Mouse (Mus musculus): ENCODE results near the gene Odf4. TPM values are rescaled to one million over a fixed set of nuclear protein-coding genes. Genes with fewer than 3 reads are reported as not detected.
A peak's percentile ranks its signal among the peaks of the same experiment; 100 is the strongest.

The Odf4 gene
- total and polyA plus RNA-seq, 2 experiments from 2014 or later = not detected

- no peaks in the 10 kb centered on the region for H3K9me3 ChIP-seq (replicated peaks; ENCODE audit: control insufficient read depth, low read length)
- WGBS = 59% methylated on average over 4 of the region's 4 CpGs
- DNase-seq (ENCODE audit: low spot score) = no peak
Measured at GRCm38 (mm10) chr11:68970232-68970631, 43.4 kb upstream of the Odf4 start.

GRCm38 (mm10) chr11:68968752-68969151, 41.9 kb upstream of the Odf4 start:
- no peak overlapping the region for H3K4me3 ChIP-seq (ENCODE audit: low read depth, low read length)
- 90% methylated on average over 11 of the region's 11 CpGs for WGBS
- no peak for ATAC-seq (ENCODE audit: insufficient read depth, low read depth)
- H3K4me2 ChIP-seq (ENCODE audit: low read depth, low read length) = no peak overlapping the region
- H3K9me3 ChIP-seq (replicated peaks; ENCODE audit: control insufficient read depth, low read length) = no peaks in the 10 kb centered on the region
- no peak for DNase-seq (ENCODE audit: low spot score)
- H3K36me3 ChIP-seq (replicated peaks; ENCODE audit: control insufficient read depth, insufficient read depth, low read length) = no peaks in the 10 kb centered on the region
- H3K27ac ChIP-seq (ENCODE audit: low read depth) = no peak overlapping the region
- H3K4me1 ChIP-seq (ENCODE audit: control insufficient read depth, insufficient read depth) = peaks cover 28% of the 10 kb centered on the region
- H3K9ac ChIP-seq (replicated peaks; ENCODE audit: low read depth, low read length) = no peak overlapping the region
- H3K27me3 ChIP-seq (ENCODE audit: control insufficient read depth, insufficient read depth, low read length) = no peaks in the 10 kb centered on the region
- TF ChIP-seq CTCF (IDR thresholded peaks at IDR 0.05; ENCODE audit: low read depth) (no peak), EP300 (IDR thresholded peaks at IDR 0.05; ENCODE audit: low read depth) (no peak)

More at GRCm38 (mm10) chr11:68970232-68970631, 43.4 kb upstream of the Odf4 start:
- H3K4me1 ChIP-seq (ENCODE audit: control insufficient read depth, insufficient read depth) = peaks cover 28% of the 10 kb centered on the region
- ATAC-seq (ENCODE audit: insufficient read depth, low read depth) = no peak
- no peak overlapping the region for H3K4me3 ChIP-seq (ENCODE audit: low read depth, low read length)
- H3K27ac ChIP-seq (ENCODE audit: low read depth) = no peak overlapping the region
- no peaks in the 10 kb centered on the region for H3K36me3 ChIP-seq (replicated peaks; ENCODE audit: control insufficient read depth, insufficient read depth, low read length)
- TF ChIP-seq EP300 (IDR thresholded peaks at IDR 0.05; ENCODE audit: low read depth) = no peak
- no peak for TF ChIP-seq CTCF (IDR thresholded peaks at IDR 0.05; ENCODE audit: low read depth)
- no peak overlapping the region for H3K9ac ChIP-seq (replicated peaks; ENCODE audit: low read depth, low read length)
- no peaks in the 10 kb centered on the region for H3K27me3 ChIP-seq (ENCODE audit: control insufficient read depth, insufficient read depth, low read length)
- no peak overlapping the region for H3K4me2 ChIP-seq (ENCODE audit: low read depth, low read length)

- WGBS = 1% methylated on average over 47 of the region's 50 CpGs
- Histone ChIP-seq H3K9ac (replicated peaks; ENCODE audit: low read depth, low read length) (peak within 1 kb of the TSS; percentile 44), H3K36me3 (replicated peaks; ENCODE audit: control insufficient read depth, insufficient read depth, low read length) (no peaks in the 10 kb centered on the region), H3K4me2 (ENCODE audit: low read depth, low read length) (peak within 1 kb of the TSS; percentile 78), H3K27me3 (ENCODE audit: control insufficient read depth, insufficient read depth, low read length) (no peaks in the 10 kb centered on the region), H3K27ac (ENCODE audit: low read depth) (no peak within 1 kb of the TSS), H3K4me3 (ENCODE audit: low read depth, low read length) (peak within 1 kb of the TSS; percentile 60), H3K4me1 (ENCODE audit: control insufficient read depth, insufficient read depth) (peaks cover 23% of the 10 kb centered on the region), H3K9me3 (replicated peaks; ENCODE audit: control insufficient read depth, low read length) (no peaks in the 10 kb centered on the region)
- peak; percentile 87 for ATAC-seq (ENCODE audit: insufficient read depth, low read depth)
- TF ChIP-seq CTCF (IDR thresholded peaks at IDR 0.05; ENCODE audit: low read depth) (peak; percentile 26), EP300 (IDR thresholded peaks at IDR 0.05; ENCODE audit: low read depth) (no peak)
- DNase-seq (ENCODE audit: low spot score) = peak; percentile 90
Measured at GRCm38 (mm10) chr11:68967337-68968282, 40.7 kb upstream of the Odf4 start, which contains the start of gene Slc25a35. Slc25a35 (plus strand) TSS chr11:68968131.

- Histone ChIP-seq H3K9ac (replicated peaks; ENCODE audit: low read depth, low read length) (no peak overlapping the region), H3K4me2 (ENCODE audit: low read depth, low read length) (no peak overlapping the region)
- no peak for ATAC-seq (ENCODE audit: insufficient read depth, low read depth)
Measured at GRCm38 (mm10) chr11:68966554-68966953, 39.7 kb upstream of the Odf4 start.

GRCm38 (mm10) chr11:68965845-68966244, 39.0 kb upstream of the Odf4 start:
- no peaks in the 10 kb centered on the region for H3K27me3 ChIP-seq (ENCODE audit: control insufficient read depth, insufficient read depth, low read length)
- DNase-seq (ENCODE audit: low spot score) (peak; percentile 48), ATAC-seq (ENCODE audit: insufficient read depth, low read depth) (no peak)
- no peaks in the 10 kb centered on the region for H3K36me3 ChIP-seq (replicated peaks; ENCODE audit: control insufficient read depth, insufficient read depth, low read length)
- peak; percentile 67 for TF ChIP-seq CTCF (IDR thresholded peaks at IDR 0.05; ENCODE audit: low read depth)
- TF ChIP-seq EP300 (IDR thresholded peaks at IDR 0.05; ENCODE audit: low read depth) = no peak
- H3K9me3 ChIP-seq (replicated peaks; ENCODE audit: control insufficient read depth, low read length) = no peaks in the 10 kb centered on the region
- WGBS = 32% methylated on average over 3 of the region's 3 CpGs
- H3K4me3 ChIP-seq (ENCODE audit: low read depth, low read length) = no peak overlapping the region
- H3K4me2 ChIP-seq (ENCODE audit: low read depth, low read length) = no peak overlapping the region
- peaks cover 8% of the 10 kb centered on the region; the same call in 1 of the 2 replicates for H3K4me1 ChIP-seq (ENCODE audit: control insufficient read depth, insufficient read depth)
- no peak overlapping the region for H3K9ac ChIP-seq (replicated peaks; ENCODE audit: low read depth, low read length)
- no peak overlapping the region for H3K27ac ChIP-seq (ENCODE audit: low read depth)

More at GRCm38 (mm10) chr11:68966554-68966953, 39.7 kb upstream of the Odf4 start:
- 50% methylated on average over 1 of the region's 1 CpGs for WGBS
- TF ChIP-seq EP300 (IDR thresholded peaks at IDR 0.05; ENCODE audit: low read depth) (no peak), CTCF (IDR thresholded peaks at IDR 0.05; ENCODE audit: low read depth) (no peak)
- no peak for DNase-seq (ENCODE audit: low spot score)
- no peak overlapping the region for H3K27ac ChIP-seq (ENCODE audit: low read depth)
- H3K4me3 ChIP-seq (ENCODE audit: low read depth, low read length) = no peak overlapping the region
- H3K4me1 ChIP-seq (ENCODE audit: control insufficient read depth, insufficient read depth) = peaks cover 15% of the 10 kb centered on the region
- no peaks in the 10 kb centered on the region for H3K36me3 ChIP-seq (replicated peaks; ENCODE audit: control insufficient read depth, insufficient read depth, low read length)
- H3K27me3 ChIP-seq (ENCODE audit: control insufficient read depth, insufficient read depth, low read length) = no peaks in the 10 kb centered on the region
- H3K9me3 ChIP-seq (replicated peaks; ENCODE audit: control insufficient read depth, low read length) = no peaks in the 10 kb centered on the region

Data from heart, postnatal 0 days (tissue).